Mouse (Mus musculus) MEL (cell line): ENCODE measurements at regions not wholly inside any gene's neighbourhood (a gene's known extent, or its start where the extent isn't known, plus 50 kb on each side); places are given as distances from the start of the nearest gene placed in this dataset.

Source experiments
- DNase-seq: peaks from one replicate; pipeline ENCODE4 v3.0.0; 2011; ENCODE audit warnings: low read depth, low spot score
- H3K27ac ChIP-seq: 2 replicates; pipeline ENCODE4 v1.5.1; 2012; ENCODE audit warnings: low read depth, mild to moderate bottlenecking, control low read depth, low read length, moderate library complexity; ENCODE audit not compliant: control insufficient read depth
- H3K27me3 ChIP-seq, 2 experiments: fragments of 150-350 bp in 1 of 2; sonication (generic) in 1 of 2; 2 replicates each; pipeline ENCODE4 v1.6.1; 2012; ENCODE audit warnings: low read length in 2 of 2, mild to moderate bottlenecking in 2 of 2, improper control_type of control experiment in 1 of 2, moderate library complexity in 1 of 2; ENCODE audit not compliant: insufficient read depth in 2 of 2, control insufficient read depth in 1 of 2
- H3K36me3 ChIP-seq, 2 experiments: 2 replicates each; pipeline ENCODE4 v1.6.1; 2012 to 2014; ENCODE audit warnings: low read length in 2 of 2, improper control_type of control experiment in 1 of 2, inconsistent platforms in 1 of 2, mild to moderate bottlenecking in 1 of 2; ENCODE audit not compliant: insufficient read depth in 2 of 2, control insufficient read depth in 1 of 2
- H3K4me1 ChIP-seq, 2 experiments: fragments of 150-350 bp in 1 of 2; sonication (generic) in 1 of 2; 2 replicates each; pipeline ENCODE4 v1.6.1; 2012; ENCODE audit warnings: low read length in 2 of 2, improper control_type of control experiment in 1 of 2, mild to moderate bottlenecking in 1 of 2; ENCODE audit not compliant: insufficient read depth in 2 of 2, control insufficient read depth in 1 of 2
- H3K4me3 ChIP-seq, 2 experiments: fragments of 150-350 bp in 1 of 2; sonication (generic) in 1 of 2; 2 replicates each; pipeline ENCODE4 v1.5.1; 2012; ENCODE audit warnings: low read depth in 2 of 2, low read length in 2 of 2, mild to moderate bottlenecking in 2 of 2, moderate library complexity in 2 of 2, control low read depth in 1 of 2, improper control_type of control experiment in 1 of 2; ENCODE audit not compliant: control insufficient read depth in 1 of 2, insufficient read depth in 1 of 2
- H3K79me2 ChIP-seq: 2 replicates; pipeline ENCODE4 v1.6.1; 2012; ENCODE audit warnings: mild to moderate bottlenecking, low read length, moderate library complexity; ENCODE audit not compliant: control insufficient read depth, poor library complexity, insufficient read depth
- H3K9ac ChIP-seq: 2 replicates; pipeline ENCODE4 v1.6.1; 2012; ENCODE audit warnings: low read depth, mild to moderate bottlenecking, control low read depth, low read length, moderate library complexity; ENCODE audit not compliant: control insufficient read depth, poor library complexity, severe bottlenecking
- H3K9me3 ChIP-seq: fragments of 150-350 bp; sonication (generic); replicated peaks from 2 replicates; pipeline ENCODE4 v1.6.1; 2012; ENCODE audit warnings: mild to moderate bottlenecking, low read length, improper control_type of control experiment, moderate library complexity; ENCODE audit not compliant: insufficient read depth
- ETS1 ChIP-seq: IDR thresholded peaks from 2 replicates; pipeline ENCODE4 v1.6.1; 2012; ENCODE audit warnings: low read depth, mild to moderate bottlenecking, inconsistent platforms, low read length, improper control_type of control experiment, moderate library complexity
- MAFK ChIP-seq: IDR thresholded peaks from 2 replicates; pipeline ENCODE4 v1.6.1; 2011; ENCODE audit warnings: low read depth, mild to moderate bottlenecking, low read length, improper control_type of control experiment, borderline replicate concordance
- MEF2A ChIP-seq: IDR thresholded peaks from 2 replicates; pipeline ENCODE4 v1.6.1; 2014; ENCODE audit warnings: low read depth, mild to moderate bottlenecking, inconsistent platforms, low read length, improper control_type of control experiment; ENCODE audit not compliant: poor library complexity, insufficient replicate concordance, severe bottlenecking; ENCODE audit errors: extremely low read depth
- MXI1 ChIP-seq: IDR thresholded peaks from 2 replicates; pipeline ENCODE4 v1.6.1; 2011; ENCODE audit warnings: mild to moderate bottlenecking, low read depth, low read length, improper control_type of control experiment
- MYB ChIP-seq: IDR thresholded peaks from 2 replicates; pipeline ENCODE4 v1.6.1; 2011; ENCODE audit warnings: mild to moderate bottlenecking, low read depth, low read length, improper control_type of control experiment
- NELFE ChIP-seq: IDR thresholded peaks from 2 replicates; pipeline ENCODE4 v1.6.1; 2011; ENCODE audit warnings: low read depth, low read length, improper control_type of control experiment
- POLR2A ChIP-seq, 2 experiments: IDR thresholded peaks; 2 replicates each; pipeline ENCODE4 v1.6.1; 2011 to 2012; ENCODE audit warnings: low read length in 2 of 2, mild to moderate bottlenecking in 2 of 2, control low read depth in 1 of 2, improper control_type of control experiment in 1 of 2, low read depth in 1 of 2, moderate library complexity in 1 of 2; ENCODE audit not compliant: control insufficient read depth in 1 of 2, insufficient read depth in 1 of 2, poor library complexity in 1 of 2
- RCOR1 ChIP-seq: IDR thresholded peaks from 2 replicates; pipeline ENCODE4 v1.6.1; 2012; ENCODE audit warnings: low read depth, mild to moderate bottlenecking, inconsistent platforms, low read length, improper control_type of control experiment
- SIN3A ChIP-seq: IDR thresholded peaks from 2 replicates; pipeline ENCODE4 v1.6.1; 2012; ENCODE audit warnings: low read length, improper control_type of control experiment, inconsistent platforms
- SMC3 ChIP-seq: IDR thresholded peaks from 2 replicates; pipeline ENCODE4 v1.6.1; 2011; ENCODE audit warnings: low read depth, low read length, improper control_type of control experiment
- ZMIZ1 ChIP-seq: IDR thresholded peaks from 2 replicates; pipeline ENCODE4 v1.6.1; 2012; ENCODE audit warnings: low read depth, mild to moderate bottlenecking, inconsistent platforms, low read length, improper control_type of control experiment, moderate library complexity
- ZNF384 ChIP-seq: IDR thresholded peaks from 2 replicates; pipeline ENCODE4 v1.6.1; 2012; ENCODE audit warnings: low read depth, mild to moderate bottlenecking, inconsistent platforms, low read length, improper control_type of control experiment

DNA sequence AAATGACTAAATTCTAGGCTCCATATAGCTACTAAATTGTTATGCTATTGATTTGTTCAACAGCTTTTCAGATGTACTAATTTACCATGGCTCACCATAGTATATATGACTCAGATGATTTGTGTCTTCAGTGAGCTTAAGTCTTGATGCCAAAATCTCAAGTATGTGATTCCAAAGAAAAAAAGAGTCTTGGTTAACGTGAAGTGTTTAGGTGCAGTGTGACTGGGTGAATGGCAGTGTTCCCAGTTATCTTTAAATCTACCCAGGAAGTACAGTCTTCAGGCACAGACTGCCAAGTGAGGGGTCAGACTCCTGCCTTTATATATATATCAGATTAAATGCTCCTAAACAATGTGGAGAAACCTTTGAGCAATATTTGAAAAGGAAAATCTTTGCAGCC is 300.1 kb upstream of the A1bg start:
- no peak for DNase-seq
- H3K79me2 ChIP-seq, result no peaks in the 10 kb centered on the region

GRCm38 (mm10) chr15:61210161-61210560 is 287.3 kb upstream of the A1bg start:
- Histone ChIP-seq H3K9ac (no peak overlapping the region), H3K36me3 (no peaks in the 10 kb centered on the region), H3K4me3 (no peak overlapping the region), H3K27me3 (no peaks in the 10 kb centered on the region), H3K4me1 (no peaks in the 10 kb centered on the region), H3K27ac (no peak overlapping the region), H3K79me2 (no peaks in the 10 kb centered on the region), H3K9me3 (no peaks in the 10 kb centered on the region; the same call in 1 of the 2 replicates)
- no peak for DNase-seq
- TF ChIP-seq ZMIZ1 (no peak), ETS1 (no peak), NELFE (no peak), MXI1 (no peak), RCOR1 (no peak), ZNF384 (no peak)

More for the DNA sequence above, 300.1 kb upstream of the A1bg start:
- no peaks in the 10 kb centered on the region for H3K4me1 ChIP-seq
- H3K4me3 ChIP-seq, result no peak overlapping the region
- no peak overlapping the region for H3K9ac ChIP-seq
- no peaks in the 10 kb centered on the region; a peak in 1 of 4 replicates for H3K27me3 ChIP-seq
- no peaks in the 10 kb centered on the region for H3K36me3 ChIP-seq
- H3K9me3 ChIP-seq, result no peaks in the 10 kb centered on the region
- TF ChIP-seq POLR2A (IDR thresholded peaks at IDR 0.05; ENCODE audit: control insufficient read depth in 1 of 2, insufficient read depth in 1 of 2, low read depth in 1 of 2, low read length in 2 of 2, poor library complexity in 1 of 2) (no peak), SMC3 (no peak)
- no peak overlapping the region for H3K27ac ChIP-seq

- DNase-seq, result no peak
- no peaks in the 10 kb centered on the region for H3K36me3 ChIP-seq
- H3K4me3 ChIP-seq, result no peak overlapping the region
- TF ChIP-seq MAFK, result no peak
- TF ChIP-seq, all 39 proteins: peak for 0
- H3K27ac ChIP-seq, result no peak overlapping the region
- no peak overlapping the region for H3K9ac ChIP-seq
- no peaks in the 10 kb centered on the region for H3K79me2 ChIP-seq
- no peaks in the 10 kb centered on the region for H3K27me3 ChIP-seq
- no peaks in the 10 kb centered on the region for H3K4me1 ChIP-seq
- no peaks in the 10 kb centered on the region for H3K9me3 ChIP-seq
These were observed 267.2 kb upstream of the A1bg start for GRCm38 (mm10) chr15:61189981-61190380.

DNA sequence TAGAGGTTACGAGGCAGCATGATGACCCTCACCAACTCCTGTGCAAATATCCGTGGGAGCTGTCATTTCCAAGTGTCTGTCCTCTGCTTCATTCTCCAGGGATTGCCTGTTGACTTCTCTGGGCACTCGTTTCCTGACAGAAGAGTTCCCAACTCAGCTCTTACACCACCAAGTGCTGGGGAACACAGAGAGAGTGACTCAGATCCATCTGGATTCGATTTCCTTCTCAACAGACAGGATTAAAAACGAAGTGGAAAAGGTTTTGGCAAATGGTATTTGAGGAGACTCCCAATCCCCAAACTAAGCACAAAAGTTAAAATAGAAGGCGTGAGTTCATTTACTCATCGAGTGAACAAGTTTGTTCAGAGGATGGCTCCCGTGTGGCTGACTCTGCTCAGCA is 266.7 kb upstream of the A1bg start:
- no peaks in the 10 kb centered on the region for H3K9me3 ChIP-seq

More for the DNA sequence above, 266.7 kb upstream of the A1bg start:
- H3K79me2 ChIP-seq, result no peaks in the 10 kb centered on the region
- H3K36me3 ChIP-seq, result no peaks in the 10 kb centered on the region
- H3K9ac ChIP-seq, result no peak overlapping the region
- no peaks in the 10 kb centered on the region for H3K27me3 ChIP-seq
- DNase-seq, result no peak
- H3K4me1 ChIP-seq, result no peaks in the 10 kb centered on the region
- H3K4me3 ChIP-seq, result no peak overlapping the region
- no peak for TF ChIP-seq MYB
- no peak for TF ChIP-seq MEF2A
- TF ChIP-seq SIN3A, result no peak
- no peak overlapping the region for H3K27ac ChIP-seq
